Mouse (Mus musculus) cerebellum, adult 11 months (tissue): ENCODE measurements around the gene Ltn1.

Source experiments
- DNase-seq: peaks from one replicate; pipeline ENCODE4 v3.0.0; 2022

The Ltn1 gene

GRCm38 (mm10) chr16:87387444-87387977 is 44.9 kb downstream of the Ltn1 start:
- DNase-seq: no peak

DNA sequence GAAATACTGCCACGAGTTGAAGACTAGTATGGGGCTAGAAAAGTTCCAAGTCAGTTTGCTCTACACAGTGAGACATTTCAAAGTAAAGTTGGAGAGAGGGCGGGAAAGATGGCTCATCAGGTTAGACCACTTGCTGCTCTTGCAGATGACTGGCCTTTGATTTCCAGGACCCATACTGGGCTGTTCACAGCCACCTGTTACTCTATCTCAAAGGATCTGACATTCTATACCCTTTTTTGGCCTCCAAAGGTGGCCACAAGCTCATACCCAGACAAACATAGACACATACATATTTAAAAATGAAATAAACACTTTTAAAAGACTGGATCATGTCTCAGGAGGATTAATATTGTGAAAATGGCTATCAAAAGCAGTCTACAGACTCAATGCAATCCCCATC is 48.0 kb downstream of the Ltn1 start:
- DNase-seq: no peak

- no peak for DNase-seq
Observed at GRCm38 (mm10) chr16:87382996-87383395, 49.4 kb downstream of the Ltn1 start.

DNA sequence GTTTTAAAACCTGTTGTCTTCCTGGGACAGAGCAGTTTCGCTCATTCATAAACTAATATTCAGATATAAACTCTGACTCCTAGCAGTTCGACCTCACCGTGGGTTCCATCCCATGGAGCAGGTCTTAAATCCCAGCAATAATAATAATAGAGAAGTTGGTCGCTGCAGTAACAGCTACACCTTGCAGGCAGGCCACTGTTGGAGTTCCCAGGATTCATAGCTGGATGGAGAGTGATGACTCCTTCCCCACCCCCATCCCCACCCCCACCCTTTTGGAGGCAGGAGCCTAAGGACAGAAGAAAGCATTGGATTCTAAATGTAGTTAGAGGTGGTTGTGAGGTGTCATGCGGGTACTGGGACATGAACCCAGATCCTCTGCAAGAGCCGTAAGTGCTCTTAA is 66.0 kb downstream of the Ltn1 start:
- DNase-seq: no peak

- DNase-seq: no peak
Observed at GRCm38 (mm10) chr16:87366035-87366434, 66.4 kb downstream of the Ltn1 start.

GRCm38 (mm10) chr16:87364231-87364630 is 68.2 kb downstream of the Ltn1 start:
- DNase-seq: peak; percentile 68

DNA sequence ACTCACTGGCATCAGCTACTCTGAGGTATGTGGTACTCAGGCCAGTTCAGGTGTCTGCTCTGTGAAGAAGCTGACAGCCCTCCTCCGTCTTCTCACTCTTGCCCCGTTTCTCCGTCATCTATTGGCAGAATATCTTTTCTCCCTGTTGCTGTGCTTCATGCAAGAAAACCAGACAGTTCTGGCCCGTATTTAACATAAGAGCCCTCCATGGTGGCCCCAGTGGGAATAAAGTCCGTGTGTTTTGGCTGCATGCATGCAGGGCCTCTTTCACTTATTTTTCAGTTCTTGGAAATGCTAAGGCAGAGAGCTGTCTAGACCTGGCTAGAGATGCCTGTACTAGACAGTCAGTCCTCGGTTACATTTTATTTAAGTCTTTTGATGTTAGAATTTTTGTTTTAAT is 72.3 kb downstream of the Ltn1 start:
- DNase-seq: no peak

DNA sequence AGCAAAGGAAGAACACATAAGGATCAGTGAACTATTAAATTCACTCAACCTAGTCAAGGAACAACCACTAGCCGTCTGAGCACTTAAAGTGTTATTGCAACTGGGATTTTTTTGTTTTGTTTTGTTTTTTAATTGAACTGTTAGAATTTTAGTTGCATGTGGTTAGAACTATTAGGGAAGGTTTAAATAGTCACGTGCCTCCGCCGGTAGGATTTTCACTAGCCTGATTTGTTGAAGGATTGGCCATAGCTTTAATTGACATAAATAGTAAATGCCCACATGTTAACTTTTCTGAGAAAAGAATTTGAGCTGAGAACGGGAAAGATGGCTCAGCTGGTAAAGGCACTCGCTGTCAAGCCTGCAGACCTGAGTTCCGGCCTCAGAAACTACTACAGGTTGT is 77.7 kb downstream of the Ltn1 start:
- DNase-seq: no peak

- DNase-seq: peak; percentile 90
Observed at GRCm38 (mm10) chr16:87354075-87354583, 78.3 kb downstream of the Ltn1 start, which contains the start of gene N6amt1. Gene N6amt1, plus strand, starts transcription at chr16:87354185.

DNA sequence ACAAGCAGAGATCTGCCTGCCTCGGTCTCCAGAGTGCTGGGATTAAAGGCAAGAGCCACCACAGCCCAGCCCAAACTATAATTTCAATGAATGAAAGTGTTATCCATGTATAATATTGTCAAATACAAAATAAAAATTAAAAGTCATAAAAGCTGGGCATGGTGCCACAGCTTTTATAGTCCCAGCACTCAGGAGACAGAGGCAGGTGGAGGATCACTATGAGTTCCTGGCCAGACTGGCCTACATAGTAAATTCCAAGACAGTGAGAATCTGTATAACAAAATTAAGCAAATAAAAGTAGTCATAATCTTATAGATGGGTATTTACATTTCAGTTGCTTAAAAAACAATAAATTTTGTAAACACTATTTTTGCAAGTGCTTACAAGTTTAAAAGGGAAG is 78.8 kb downstream of the Ltn1 start:
- no peak for DNase-seq

DNA sequence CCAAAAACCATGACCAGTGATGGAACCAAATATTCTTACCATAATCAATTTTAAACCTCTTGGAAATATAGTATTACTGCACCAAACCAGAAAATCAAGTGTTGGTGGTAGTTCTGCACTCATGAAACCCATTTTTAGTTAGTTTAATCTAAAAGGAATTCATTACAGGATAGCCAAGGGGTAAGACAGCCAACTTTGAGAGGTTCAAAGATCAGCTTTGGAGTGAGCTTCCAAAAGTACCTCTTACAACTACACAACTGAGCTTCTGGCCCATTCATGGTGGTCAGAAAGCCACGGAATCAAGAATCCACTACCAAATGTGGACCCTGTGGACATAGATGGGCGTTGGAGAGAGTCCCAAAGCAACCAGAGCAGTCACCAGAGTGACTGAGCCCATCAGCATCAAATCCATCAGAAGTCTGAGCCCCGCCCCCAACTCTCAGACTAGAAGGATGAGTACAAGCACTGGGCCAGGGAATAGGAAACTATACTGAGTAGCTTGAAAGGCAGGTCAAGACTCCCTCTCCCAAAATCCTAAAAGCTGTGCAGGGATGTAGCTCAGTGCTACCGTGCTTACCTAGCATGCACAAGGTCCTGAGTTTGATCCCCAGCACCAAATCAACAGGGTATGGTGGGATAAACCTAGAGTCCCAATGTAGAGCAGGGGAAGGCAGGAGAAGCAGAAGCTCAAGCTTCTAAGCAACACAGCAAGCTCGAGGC is 80.9 kb downstream of the Ltn1 start:
- DNase-seq: no peak

GRCm38 (mm10) chr16:87348133-87348532 is 84.3 kb downstream of the Ltn1 start:
- DNase-seq: no peak

GRCm38 (mm10) chr16:87341043-87341572 is 91.3 kb downstream of the Ltn1 start:
- DNase-seq: no peak

DNA sequence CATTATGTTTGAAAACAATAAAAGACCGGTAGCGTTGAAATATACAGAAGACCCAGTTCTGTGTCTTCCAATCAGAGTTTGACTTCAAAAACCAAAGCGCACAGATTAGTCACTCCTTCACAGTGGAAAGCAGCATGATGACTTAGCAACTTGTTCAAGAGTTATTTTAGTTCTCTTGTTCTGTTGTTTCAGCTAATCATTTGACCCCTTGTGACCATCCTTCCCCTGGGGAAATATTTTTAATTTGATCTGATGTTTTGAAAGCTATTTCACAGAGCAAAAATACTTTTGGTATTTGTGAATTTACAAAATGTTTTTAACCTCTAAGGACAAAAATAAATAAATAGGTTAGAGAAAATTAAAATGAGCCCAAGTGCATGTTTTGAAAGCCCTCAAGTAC is 97.7 kb downstream of the Ltn1 start:
- no peak for DNase-seq

- no peak for DNase-seq
Observed at GRCm38 (mm10) chr16:87329986-87330385, 102.4 kb downstream of the Ltn1 start.
